Mouse (Mus musculus) forebrain, embryonic 11.5 days (tissue): Measurements from ENCODE around the gene Gm11627. TPM values are rescaled to one million over a fixed set of nuclear protein-coding genes. Genes with fewer than 3 reads are reported as not detected.

Experiments
- ATAC-seq: fragments of 200-750 bp; cut with Nextera tagmentation; replicated peaks from 2 replicates; pipeline ENCODE4 v1.8.0; 2017; ENCODE audit warnings: moderate TSS enrichment; ENCODE audit not compliant: low FRiP score
- DNase-seq: peaks from one replicate; pipeline ENCODE4 v3.0.0-alpha.2; 2017; ENCODE audit warnings: low spot score
- H3K27ac ChIP-seq: fragments of 300-500 bp; sonication (generic); 2 replicates; pipeline ENCODE4 v1.5.1; 2014; ENCODE audit warnings: low read depth, low read length
- H3K27me3 ChIP-seq: fragments of 300-500 bp; sonication (generic); 2 replicates; pipeline ENCODE4 v1.6.1; 2014; ENCODE audit warnings: mild to moderate bottlenecking, low read length, mixed read lengths; ENCODE audit not compliant: control insufficient read depth, insufficient read depth
- H3K36me3 ChIP-seq: fragments of 300-500 bp; sonication (generic); 2 replicates; pipeline ENCODE4 v1.6.1; 2014; ENCODE audit warnings: mild to moderate bottlenecking, low read length, moderate library complexity, mixed read lengths; ENCODE audit not compliant: control insufficient read depth, insufficient read depth
- H3K4me1 ChIP-seq: fragments of 300-500 bp; sonication (generic); replicated peaks from 2 replicates; pipeline ENCODE4 v1.6.1; 2014; ENCODE audit warnings: low read length, mixed read lengths; ENCODE audit not compliant: control insufficient read depth, insufficient read depth
- H3K4me2 ChIP-seq: fragments of 300-500 bp; sonication (generic); 2 replicates; pipeline ENCODE4 v1.6.1; 2014; ENCODE audit warnings: low read depth, mild to moderate bottlenecking, low read length, moderate library complexity, mixed read lengths; ENCODE audit not compliant: severe bottlenecking
- H3K4me3 ChIP-seq: fragments of 300-500 bp; sonication (generic); 2 replicates; pipeline ENCODE4 v1.5.1; 2014; ENCODE audit warnings: low read depth, low read length
- H3K9ac ChIP-seq: fragments of 300-500 bp; sonication (generic); 2 replicates; pipeline ENCODE4 v1.6.1; 2014; ENCODE audit warnings: low read length
- H3K9me3 ChIP-seq: fragments of 300-500 bp; sonication (generic); 2 replicates; pipeline ENCODE4 v1.6.1; 2016; ENCODE audit warnings: low read length, mixed read lengths; ENCODE audit not compliant: control insufficient read depth
- WGBS: fragments of 180-500 bp; shearing (Covaris S2); extraction: QIAGEN DNeasy Blood & Tissue Kit; methylation state at CpG from one replicate; pipeline ENCODE4 v1.1.7; 2014; 5-methylcytosine and 5-hydroxymethylcytosine counted together
- polyA plus RNA-seq: library from polyadenylated mRNA; unstranded; fragments of >200 nt; fragmentation: Nextera tagmentation; extraction: Ambion mirVana; gene quantifications from 2 replicates; pipeline ENCODE4 v1.2.1, GENCODE M21; 2014

The Gm11627 gene
- polyA plus RNA-seq, 1 experiment from 2014 or later, result 13.8 TPM

DNA sequence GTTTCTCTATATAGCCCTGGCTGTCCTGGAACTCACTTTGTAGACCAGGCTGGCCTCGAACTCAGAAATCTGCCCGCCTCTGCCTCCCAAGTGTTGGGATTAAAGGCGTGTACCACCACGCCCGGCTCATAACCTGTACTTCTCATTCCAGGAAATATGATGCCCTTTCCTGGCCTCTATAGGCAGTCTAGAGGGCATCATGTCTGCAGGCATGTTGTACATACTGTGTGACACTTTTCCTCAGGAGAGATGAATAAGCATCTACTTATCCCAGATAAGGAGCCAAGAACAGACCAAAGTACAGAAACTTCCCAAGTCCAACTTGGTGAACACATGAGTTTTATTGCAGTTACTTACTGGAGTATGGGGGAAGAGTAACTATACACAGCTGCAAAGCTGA, 20.6 kb downstream of the Gm11627 start:
- Histone ChIP-seq H3K4me1 (no peaks in the 10 kb centered on the region; the same call in 1 of the 2 replicates), H3K4me2 (no peak overlapping the region), H3K27ac (no peak overlapping the region), H3K4me3 (no peak overlapping the region), H3K27me3 (no peaks in the 10 kb centered on the region), H3K9ac (no peak overlapping the region), H3K36me3 (no peaks in the 10 kb centered on the region), H3K9me3 (no peaks in the 10 kb centered on the region)
- no peak for ATAC-seq
- 93% methylated on average over 3 of the region's 5 CpGs for WGBS
- DNase-seq, result no peak

DNA sequence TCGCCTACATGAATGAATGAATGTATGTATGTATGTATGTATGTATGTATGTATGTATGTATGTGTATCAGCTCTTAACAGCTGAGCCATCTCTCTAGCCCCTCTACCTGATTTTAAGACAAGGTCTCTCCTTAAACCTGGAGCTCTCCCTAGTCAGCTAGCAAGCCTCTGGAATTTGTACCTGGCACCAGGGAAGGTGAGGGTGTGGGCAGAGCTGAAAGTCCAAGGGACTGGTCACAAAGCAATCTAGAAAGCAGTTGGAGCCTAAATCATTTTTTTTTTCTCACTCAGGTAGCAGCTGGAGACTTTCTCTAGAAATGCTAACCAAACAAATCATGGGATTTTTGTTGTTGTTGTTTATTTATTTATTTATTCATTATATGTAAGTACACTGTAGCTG, 21.9 kb downstream of the Gm11627 start:
- Histone ChIP-seq H3K4me2 (no peak overlapping the region), H3K36me3 (no peaks in the 10 kb centered on the region), H3K4me3 (no peak overlapping the region), H3K27ac (no peak overlapping the region), H3K27me3 (no peaks in the 10 kb centered on the region), H3K9me3 (no peaks in the 10 kb centered on the region), H3K9ac (no peak overlapping the region), H3K4me1 (no peaks in the 10 kb centered on the region; the same call in 1 of the 2 replicates)
- DNase-seq, result no peak
- 96% methylated on average over 1 of the region's 1 CpGs for WGBS
- ATAC-seq, result no peak

DNA sequence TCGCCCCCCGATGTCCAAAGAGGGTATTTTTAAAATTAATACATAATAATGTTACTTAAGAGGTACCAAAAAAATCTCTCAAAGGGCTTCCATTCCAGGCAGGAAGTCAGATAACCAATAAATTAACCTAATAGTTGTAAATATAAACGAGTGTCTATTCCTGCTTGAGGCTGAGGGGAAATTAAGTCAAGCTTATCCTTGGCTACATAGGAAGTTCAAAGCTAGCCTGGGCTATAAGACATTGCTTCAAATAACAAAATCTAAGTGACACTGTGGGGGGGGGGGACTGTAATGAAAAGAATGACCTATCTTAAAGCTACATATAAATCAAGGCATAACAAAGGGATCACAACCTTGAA, 22.6 kb downstream of the Gm11627 start:
- H3K9ac ChIP-seq, result no peak overlapping the region
- peak overlapping the region; percentile 96; the same call in 1 of the 2 replicates for H3K4me3 ChIP-seq
- no peaks in the 10 kb centered on the region for H3K9me3 ChIP-seq
- 0 out of 2 replicates have a peak, but pooled peaks have one; percentile 11 for ATAC-seq
- WGBS, result 22% methylated on average over 3 of the region's 3 CpGs
- no peaks in the 10 kb centered on the region; the same call in 1 of the 2 replicates for H3K4me1 ChIP-seq
- peak overlapping the region; percentile 43; the same call in 1 of the 2 replicates for H3K4me2 ChIP-seq
- H3K36me3 ChIP-seq, result no peaks in the 10 kb centered on the region
- H3K27ac ChIP-seq, result peak overlapping the region; percentile 92; the same call in 1 of the 2 replicates
- H3K27me3 ChIP-seq, result no peaks in the 10 kb centered on the region
- DNase-seq, result no peak

DNA sequence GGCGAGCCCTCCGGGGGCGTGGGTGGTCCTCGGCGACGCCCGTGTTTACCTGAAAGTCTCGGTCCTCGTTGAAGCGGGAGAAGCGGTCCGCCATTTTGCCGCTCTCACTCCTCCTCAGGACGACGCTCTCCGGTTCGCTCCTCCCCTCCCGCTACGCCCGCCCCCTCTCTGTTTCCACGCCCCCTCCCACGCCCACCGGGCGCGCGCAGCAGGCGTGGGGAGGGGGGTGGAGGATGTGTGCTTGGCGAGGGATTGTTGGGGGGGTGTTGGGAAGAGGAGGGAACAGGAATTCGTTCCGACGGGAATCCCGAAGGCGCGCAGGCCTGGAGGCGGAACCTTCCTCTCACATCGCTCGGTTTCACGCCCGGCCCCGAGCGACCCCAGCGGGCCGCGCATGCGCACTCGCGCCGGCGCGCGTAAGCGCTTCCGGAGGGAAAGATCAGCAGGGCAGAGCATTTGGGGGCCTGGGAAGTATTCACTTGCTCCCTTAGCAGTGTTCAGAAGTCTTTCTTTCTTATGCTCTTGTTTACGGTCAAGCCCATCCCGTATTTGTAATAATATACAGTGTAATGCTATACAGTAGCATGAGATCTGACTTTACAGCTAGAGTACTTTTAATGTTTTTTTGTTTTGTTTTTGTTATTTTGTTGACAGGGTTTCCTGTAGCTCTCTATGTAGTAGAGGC, 23.1 kb downstream of the Gm11627 start, which contains the start of gene Gpatch8:
Gene Gpatch8 (minus strand): TSS at position 362 of the 685 bp plus-strand sequence.
- Histone ChIP-seq H3K27ac (peak within 1 kb of the TSS; percentile 92), H3K4me2 (peak within 1 kb of the TSS; percentile 53), H3K4me3 (peak within 1 kb of the TSS; percentile 96), H3K4me1 (no peaks in the 10 kb centered on the region; the same call in 1 of the 2 replicates), H3K27me3 (no peaks in the 10 kb centered on the region), H3K36me3 (no peaks in the 10 kb centered on the region), H3K9ac (peak within 1 kb of the TSS; percentile 98), H3K9me3 (no peaks in the 10 kb centered on the region)
- DNase-seq (peak; percentile 98), ATAC-seq (peak; percentile 92)
- WGBS, result under 1% methylated on average over 45 of the region's 55 CpGs

GRCm38 (mm10) chr11:102555400-102556030, 23.7 kb downstream of the Gm11627 start:
- peak; percentile 45 for ATAC-seq
- WGBS, result under 1% methylated on average over 39 of the region's 39 CpGs
- Histone ChIP-seq H3K36me3 (no peaks in the 10 kb centered on the region), H3K4me2 (peak overlapping the region; percentile 53), H3K27me3 (no peaks in the 10 kb centered on the region), H3K9me3 (no peaks in the 10 kb centered on the region), H3K4me3 (peak overlapping the region; percentile 96), H3K9ac (peak overlapping the region; percentile 98), H3K4me1 (no peaks in the 10 kb centered on the region; the same call in 1 of the 2 replicates), H3K27ac (peak overlapping the region; percentile 92)
- DNase-seq, result no peak

GRCm38 (mm10) chr11:102552051-102552450, 27.2 kb downstream of the Gm11627 start:
- Histone ChIP-seq H3K9me3 (no peaks in the 10 kb centered on the region), H3K4me1 (no peaks in the 10 kb centered on the region; the same call in 1 of the 2 replicates), H3K36me3 (0 out of 2 replicates have a peak, but pooled peaks cover 2% of the 10 kb centered on the region), H3K27ac (no peak overlapping the region), H3K9ac (no peak overlapping the region), H3K4me2 (no peak overlapping the region), H3K4me3 (no peak overlapping the region), H3K27me3 (no peaks in the 10 kb centered on the region)
- 87% methylated on average over 3 of the region's 3 CpGs for WGBS
- DNase-seq (no peak), ATAC-seq (no peak)

GRCm38 (mm10) chr11:102551176-102551575, 28.1 kb downstream of the Gm11627 start:
- Histone ChIP-seq H3K4me3 (no peak overlapping the region), H3K4me1 (no peaks in the 10 kb centered on the region; the same call in 1 of the 2 replicates), H3K27ac (no peak overlapping the region), H3K9me3 (no peaks in the 10 kb centered on the region), H3K27me3 (no peaks in the 10 kb centered on the region), H3K9ac (no peak overlapping the region), H3K36me3 (0 out of 2 replicates have a peak, but pooled peaks cover 2% of the 10 kb centered on the region), H3K4me2 (no peak overlapping the region)
- ATAC-seq (no peak), DNase-seq (no peak)

DNA sequence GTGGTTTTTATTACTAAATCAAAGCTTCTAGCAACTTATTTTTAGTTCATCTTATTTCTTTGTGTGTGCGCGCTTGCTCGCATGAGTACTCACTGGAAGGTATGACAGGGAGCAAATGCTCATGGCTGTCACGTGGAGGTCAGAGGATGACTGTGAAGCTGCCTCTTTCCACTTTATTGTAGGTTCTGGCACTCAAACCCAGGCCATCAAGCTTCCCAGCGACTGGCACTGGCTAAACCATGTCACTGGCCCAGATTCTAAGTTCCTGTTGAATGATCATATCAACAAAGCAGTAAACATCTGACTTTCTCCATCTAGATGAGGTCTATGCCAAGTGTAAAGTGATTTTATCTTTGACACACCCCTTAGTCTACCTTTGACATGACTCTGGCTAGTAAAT, 37.8 kb downstream of the Gm11627 start:
- Histone ChIP-seq H3K4me1 (no peaks in the 10 kb centered on the region), H3K4me2 (no peak overlapping the region), H3K9ac (no peak overlapping the region), H3K27me3 (no peaks in the 10 kb centered on the region), H3K27ac (no peak overlapping the region), H3K9me3 (no peaks in the 10 kb centered on the region), H3K36me3 (no peaks in the 10 kb centered on the region), H3K4me3 (no peak overlapping the region)
- ATAC-seq, result no peak
- no peak for DNase-seq
- WGBS, result 94% methylated on average over 5 of the region's 5 CpGs
